Mouse (Mus musculus): ENCODE measurements around the gene Med9.
"Not testable (repeated sequence)": the region's sequence is repeated elsewhere in the genome, so short reads cannot be mapped to it uniquely, and the experiment has no call there.

The Med9 gene

GRCm38 (mm10) chr11:59944855-59945254, 3.2 kb upstream of the Med9 start:
- in situ Hi-C loops (cut with MboI; ENCODE audit: low sequenced_read_pairs): not testable (repeated sequence)

GRCm38 (mm10) chr11:59948401-59948767, 378 bp downstream of the Med9 start:
- in situ Hi-C loops (cut with MboI; ENCODE audit: low sequenced_read_pairs): no loop called here

GRCm38 (mm10) chr11:59952892-59953291, 4.9 kb downstream of the Med9 start:
- in situ Hi-C loops (cut with MboI; ENCODE audit: low sequenced_read_pairs): no loop called here

- in situ Hi-C loops (cut with MboI; ENCODE audit: low sequenced_read_pairs): no loop called here
Measured at GRCm38 (mm10) chr11:59956749-59957148, 8.7 kb downstream of the Med9 start.

GRCm38 (mm10) chr11:59959453-59959852, 11.4 kb downstream of the Med9 start:
- in situ Hi-C loops (cut with MboI; ENCODE audit: low sequenced_read_pairs): no loop called here

- in situ Hi-C loops (cut with MboI; ENCODE audit: low sequenced_read_pairs): no loop called here
Measured at GRCm38 (mm10) chr11:59960476-59961337, 12.7 kb downstream of the Med9 start.

- in situ Hi-C loops (cut with MboI; ENCODE audit: low sequenced_read_pairs): no loop called here
Measured at GRCm38 (mm10) chr11:59961338-59961875, 13.4 kb downstream of the Med9 start.

- in situ Hi-C loops (cut with MboI; ENCODE audit: low sequenced_read_pairs): no loop called here
Measured at GRCm38 (mm10) chr11:59962590-59962989, 14.6 kb downstream of the Med9 start.

GRCm38 (mm10) chr11:59963364-59964162, 15.6 kb downstream of the Med9 start:
- in situ Hi-C loops (cut with MboI; ENCODE audit: low sequenced_read_pairs): no loop called here

GRCm38 (mm10) chr11:59964163-59964758, 16.3 kb downstream of the Med9 start:
- in situ Hi-C loops (cut with MboI; ENCODE audit: low sequenced_read_pairs): no loop called here

GRCm38 (mm10) chr11:59964818-59965217, 16.8 kb downstream of the Med9 start, which contains the start of gene Rasd1:
Gene Rasd1, minus strand, starts transcription at chr11:59964944.
- in situ Hi-C loops (cut with MboI; ENCODE audit: low sequenced_read_pairs): no loop called here

- in situ Hi-C loops (cut with MboI; ENCODE audit: low sequenced_read_pairs): no loop called here
Measured at GRCm38 (mm10) chr11:59965227-59966101, 17.5 kb downstream of the Med9 start.

GRCm38 (mm10) chr11:59966102-59966483, 18.1 kb downstream of the Med9 start:
- in situ Hi-C loops (cut with MboI; ENCODE audit: low sequenced_read_pairs): no loop called here

- in situ Hi-C loops (cut with MboI; ENCODE audit: low sequenced_read_pairs): no loop called here
Measured at GRCm38 (mm10) chr11:59967765-59968164, 19.8 kb downstream of the Med9 start.

- in situ Hi-C loops (cut with MboI; ENCODE audit: low sequenced_read_pairs): no loop called here
Measured at GRCm38 (mm10) chr11:59970780-59971179, 22.8 kb downstream of the Med9 start.

GRCm38 (mm10) chr11:59971691-59972090, 23.7 kb downstream of the Med9 start:
- in situ Hi-C loops (cut with MboI; ENCODE audit: low sequenced_read_pairs): no loop called here

GRCm38 (mm10) chr11:59973389-59973788, 25.4 kb downstream of the Med9 start:
- in situ Hi-C loops (cut with MboI; ENCODE audit: low sequenced_read_pairs): no loop called here

- in situ Hi-C loops (cut with MboI; ENCODE audit: low sequenced_read_pairs): no loop called here
Measured at GRCm38 (mm10) chr11:59975241-59975640, 27.2 kb downstream of the Med9 start.

GRCm38 (mm10) chr11:59977831-59978230, 29.8 kb downstream of the Med9 start:
- in situ Hi-C loops (cut with MboI; ENCODE audit: low sequenced_read_pairs): no loop called here

- in situ Hi-C loops (cut with MboI; ENCODE audit: low sequenced_read_pairs): no loop called here
Measured at GRCm38 (mm10) chr11:59989406-59989805, 41.4 kb downstream of the Med9 start.

All from CH12F3 (cell line).